Mouse (Mus musculus) embryo, embryonic 9.5 days (tissue): ENCODE measurements at regions not wholly inside any gene's neighbourhood (a gene's known extent, or its start where the extent isn't known, plus 50 kb on each side); places are given as distances from the start of the nearest gene placed in this dataset.
"Not testable (repeated sequence)": the region's sequence is repeated elsewhere in the genome, so short reads cannot be mapped to it uniquely, and the experiment has no call there.

Source experiments
- DNase-seq: peaks from one replicate; pipeline ENCODE4 v3.0.0-alpha.2; 2017; ENCODE audit errors: extremely low spot score

DNA sequence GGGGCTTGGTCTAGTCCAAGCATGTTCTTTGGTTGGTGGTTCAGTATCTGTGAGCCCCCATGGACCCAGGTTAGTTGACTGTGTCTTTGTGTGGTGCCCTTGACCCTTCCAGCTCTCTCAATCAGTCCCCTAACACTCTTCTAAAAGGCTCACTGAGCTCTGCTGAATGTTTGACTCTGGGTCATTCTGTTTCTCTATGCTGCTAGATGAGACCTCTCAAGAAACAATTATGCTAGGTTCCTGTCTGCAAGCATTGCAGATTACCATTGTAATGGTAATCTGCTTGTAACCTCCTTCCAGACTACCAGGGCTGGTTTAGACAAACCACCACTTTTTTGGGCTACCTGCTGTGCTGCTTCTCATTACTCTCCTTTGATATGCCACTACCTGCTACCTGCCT, 2863.9 kb downstream of the Gm37988 start:
- no peak for DNase-seq

GRCm38 (mm10) chr1:7709206-7709605, 2901.5 kb downstream of the Gm37988 start:
- DNase-seq = not testable (repeated sequence)

DNA sequence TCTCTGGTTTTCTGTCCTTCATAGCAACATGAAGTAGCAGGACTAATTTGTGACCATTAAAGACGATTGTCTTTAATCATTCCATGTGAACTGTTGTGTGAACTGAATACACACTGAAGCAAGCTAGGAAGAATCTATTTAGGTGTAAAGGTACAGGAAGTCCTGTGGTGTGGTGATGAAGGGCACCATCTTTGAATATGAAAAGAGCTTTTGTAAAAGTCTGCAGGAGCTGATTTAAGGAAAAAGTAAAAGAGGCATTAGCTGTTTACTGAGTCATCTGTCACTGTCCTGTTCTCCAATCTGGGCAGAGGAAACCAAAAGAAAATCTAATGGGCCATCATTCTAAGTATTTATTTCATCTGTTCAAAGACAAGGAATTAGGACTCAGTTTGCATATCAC, 2925.0 kb downstream of the Gm37988 start:
- DNase-seq = no peak

DNA sequence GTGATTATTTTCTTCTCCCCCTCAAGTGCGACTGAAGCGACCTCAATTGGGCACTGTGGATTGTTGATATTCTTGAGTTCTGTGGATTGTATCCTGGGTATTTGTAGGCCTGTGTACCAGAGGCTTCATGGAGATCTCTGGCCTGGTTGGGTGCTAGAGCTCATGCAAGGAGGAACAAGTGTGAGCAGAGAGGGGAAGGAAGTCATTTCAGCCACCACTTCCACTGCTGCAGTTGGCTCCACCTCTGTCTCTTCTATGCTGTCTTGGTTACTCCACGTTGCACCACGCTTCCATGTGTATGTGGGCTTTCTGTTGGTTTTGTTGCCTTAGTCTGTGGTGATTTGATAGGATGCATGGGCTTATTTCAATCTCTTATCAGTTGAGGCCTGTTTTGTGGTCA, 2929.6 kb downstream of the Gm37988 start:
- no peak for DNase-seq

DNA sequence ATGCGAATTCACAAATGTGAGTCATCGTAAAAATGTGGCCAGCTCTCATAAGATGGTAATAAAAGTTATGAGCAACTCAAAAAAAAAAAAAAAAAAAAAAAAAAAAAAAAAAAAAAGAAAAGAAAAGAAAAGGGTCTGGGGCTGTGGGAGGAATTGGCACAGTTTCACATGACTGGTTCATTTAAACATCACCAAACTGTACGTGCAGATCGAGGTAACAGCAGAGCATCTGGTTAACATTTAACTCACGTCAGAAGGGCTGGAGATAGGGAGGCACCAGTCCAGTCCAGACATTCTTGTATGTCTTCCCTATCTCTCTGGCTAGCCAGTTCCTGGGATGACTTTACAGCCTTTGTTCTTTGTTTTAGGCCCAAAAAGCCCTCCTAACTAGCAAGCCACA, 2938.2 kb downstream of the Gm37988 start:
- DNase-seq = no peak

GRCm38 (mm10) chr1:7776720-7777119, 2969.0 kb downstream of the Gm37988 start:
- DNase-seq = peak; percentile 14

DNA sequence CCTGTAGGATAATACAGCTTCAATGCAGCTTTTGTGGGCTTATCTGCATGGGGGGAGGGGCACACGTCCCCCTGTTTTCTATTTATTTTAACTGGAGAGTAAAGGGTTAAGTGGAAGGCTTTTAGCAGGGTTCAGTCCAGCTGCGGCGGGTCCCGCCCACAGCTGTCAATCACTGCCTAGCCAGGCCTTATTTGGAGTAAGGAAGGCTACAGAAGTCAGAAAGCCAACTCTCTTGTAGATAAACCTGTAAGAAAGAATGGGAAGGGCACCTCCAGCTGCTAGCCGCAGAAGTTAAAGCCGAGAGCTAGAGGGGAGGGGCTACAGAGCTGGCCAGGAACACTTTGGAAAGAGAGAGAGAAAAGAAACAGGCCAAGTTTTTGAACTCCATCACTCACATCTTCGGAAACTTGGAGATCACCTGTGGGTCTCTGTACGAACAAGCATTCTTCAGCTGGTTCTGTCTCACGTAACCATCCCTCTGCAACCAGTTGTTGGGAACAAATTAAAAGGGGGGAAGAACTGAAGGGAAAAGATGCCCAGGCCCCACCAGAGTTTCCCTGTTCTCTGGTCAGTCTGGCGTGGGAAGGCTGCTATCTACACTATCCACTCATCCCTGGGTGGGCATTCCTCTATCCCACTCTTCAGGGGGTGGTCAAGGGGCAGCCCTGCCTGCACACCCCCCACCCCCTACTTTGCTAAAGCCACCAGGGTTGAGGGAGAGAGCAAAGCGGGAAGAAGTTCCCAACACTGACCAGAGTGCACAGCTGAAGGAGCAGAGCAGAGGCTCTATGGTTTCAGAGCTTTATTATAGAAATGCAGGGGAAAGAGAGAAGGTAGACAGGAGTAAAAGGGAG, 2969.7 kb downstream of the Gm37988 start:
- peak; percentile 73 for DNase-seq

GRCm38 (mm10) chr1:7778045-7778565, 2970.4 kb downstream of the Gm37988 start:
- DNase-seq = peak; percentile 52

DNA sequence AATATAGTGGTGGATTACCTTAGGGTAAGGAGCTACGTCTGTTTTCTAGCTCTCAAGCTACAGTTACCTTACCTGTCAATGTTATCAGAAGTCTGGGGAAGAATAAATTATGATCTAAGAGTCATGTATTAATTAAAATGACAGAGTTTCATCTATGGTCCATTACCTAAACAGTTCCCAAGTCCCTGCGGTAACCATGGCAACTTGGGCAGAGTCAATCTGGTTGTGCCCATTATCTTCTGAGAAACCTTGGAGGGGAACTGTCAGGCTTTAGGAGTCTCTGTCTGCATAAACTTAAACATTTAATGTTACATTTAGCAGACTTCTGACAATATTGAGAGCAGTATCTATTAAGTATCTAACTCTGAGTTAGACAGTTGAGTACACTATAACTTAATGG, 2971.0 kb downstream of the Gm37988 start:
- no peak for DNase-seq

- no peak for DNase-seq
These were observed 3016.3 kb downstream of the Gm37988 start for GRCm38 (mm10) chr1:7823969-7824368.
